Mouse (Mus musculus) gastrocnemius, adult 18-20 months (tissue): ENCODE data around the gene Ak8. TPM values are rescaled to one million over a fixed set of nuclear protein-coding genes. Genes with fewer than 3 reads are reported as not detected.

Source experiments
- microRNA-seq: library from miRNA; unstranded; fragments of <30 nt; microRNA quantifications from one replicate; pipeline ENCODE4 v1.2.0, GENCODE M21; 2021
- total RNA-seq, 2 experiments: library from RNA; stranded (reverse); gene quantifications; 2 replicates each; pipeline ENCODE4 v1.2.3; 2021

Gene Ak8
- total RNA-seq, 2 experiments from 2014 or later = not detected

Small RNA genes within 50 kb of the gene (microRNA-seq; reads per million reads assigned to microRNA genes)
- not detected for gene Mir3088

Other genes starting within 250 kb of the Ak8 start
- not detected for gene 1700007K13Rik, start 233.8 kb upstream of the Ak8 start, total RNA-seq
- gene Mrps2, start 232.1 kb upstream of the Ak8 start, total RNA-seq = 10 to 100 TPM; 21.1 to 22.9 TPM
- under 1 TPM; 0.81 to 0.89 TPM for gene Gbgt1, start 203.3 kb upstream of the Ak8 start, total RNA-seq
- gene Gm10134, start 194.1 kb upstream of the Ak8 start, total RNA-seq = under 1 TPM in 1 of 2 experiments, not detected in 1; 0.74 TPM
- gene Ralgds, start 187.0 kb upstream of the Ak8 start, total RNA-seq = 1 to 10 TPM; 6.1 to 8.9 TPM
- under 1 TPM in 1 of 2 experiments, not detected in 1; 0.16 TPM for gene Cel, start 136.8 kb upstream of the Ak8 start, total RNA-seq
- gene Gtf3c5, start 116.4 kb upstream of the Ak8 start, total RNA-seq = 1 to 10 TPM; 7.2 to 8.9 TPM
- gene Gfi1b, start 78.2 kb upstream of the Ak8 start, total RNA-seq = not detected
- gene Tsc1, start 58.9 kb upstream of the Ak8 start, total RNA-seq = 10 to 100 TPM; 40.6 to 45.6 TPM
- not detected for gene Spaca9, start 437 bp upstream of the Ak8 start, total RNA-seq
- 10 to 100 TPM; 12.7 to 13.1 TPM for gene Gtf3c4, start 140.2 kb downstream of the Ak8 start, total RNA-seq
- gene Ddx31, start 140.2 kb downstream of the Ak8 start, total RNA-seq = 1 to 10 TPM; 4.5 to 5.2 TPM
- not detected for gene Barhl1, start 216.5 kb downstream of the Ak8 start, total RNA-seq